Mouse (Mus musculus): ENCODE measurements around the gene Mab21l3. TPM values are rescaled to one million over a fixed set of nuclear protein-coding genes. Genes with fewer than 3 reads are reported as not detected.

The Mab21l3 gene
- polyA plus RNA-seq, 1 experiment from 2014 or later: 0.12 TPM

DNA sequence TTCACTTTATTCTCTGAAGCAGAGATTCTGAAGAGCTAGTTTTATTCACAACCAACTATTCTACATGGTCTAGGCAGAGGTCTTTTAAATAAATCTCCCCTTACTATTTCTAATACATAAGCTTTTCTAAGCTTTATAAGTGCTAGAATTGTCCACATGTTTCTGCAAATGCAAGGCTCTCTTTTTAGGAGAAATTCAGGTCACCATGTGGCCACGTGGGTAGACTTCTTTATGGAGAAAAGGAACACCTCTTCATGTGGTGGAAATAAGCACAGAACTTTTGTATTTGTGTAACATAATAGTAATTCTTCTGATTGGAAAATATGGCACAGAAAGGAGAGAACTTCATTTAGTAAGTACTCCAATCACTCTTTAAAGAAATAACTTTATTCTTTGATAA lies 5.3 kb upstream of the Mab21l3 start:
- Histone ChIP-seq H3K4me2 (replicated peaks; ENCODE audit: low read depth, low read length) (no peak overlapping the region), H3K4me3 (ENCODE audit: low read depth, low read length) (no peak overlapping the region), H3K36me3 (ENCODE audit: insufficient read depth, low read length) (no peaks in the 10 kb centered on the region), H3K27ac (ENCODE audit: low read length) (no peak overlapping the region), H3K4me1 (ENCODE audit: insufficient read depth, low read depth, low read length) (no peaks in the 10 kb centered on the region), H3K27me3 (replicated peaks; ENCODE audit: insufficient read depth, low read length) (no peaks in the 10 kb centered on the region), H3K9ac (replicated peaks; ENCODE audit: low read depth) (no peak overlapping the region), H3K9me3 (ENCODE audit: low read length) (no peaks in the 10 kb centered on the region)
- 64% methylated on average over 1 of the region's 1 CpGs for WGBS
- TF ChIP-seq EP300 (IDR thresholded peaks at IDR 0.05) (no peak), CTCF (IDR thresholded peaks at IDR 0.05) (no peak)
- DNase-seq (ENCODE audit: low spot score): no peak
- no peak for ATAC-seq

- H3K27ac ChIP-seq (ENCODE audit: low read length): no peak overlapping the region
- no peaks in the 10 kb centered on the region for H3K9me3 ChIP-seq (ENCODE audit: low read length)
- no peaks in the 10 kb centered on the region for H3K27me3 ChIP-seq (replicated peaks; ENCODE audit: insufficient read depth, low read length)
- no peak overlapping the region for H3K4me3 ChIP-seq (ENCODE audit: low read depth, low read length)
- TF ChIP-seq EP300 (IDR thresholded peaks at IDR 0.05) (no peak), CTCF (IDR thresholded peaks at IDR 0.05) (no peak)
- no peak overlapping the region for H3K4me2 ChIP-seq (replicated peaks; ENCODE audit: low read depth, low read length)
- WGBS: 59% methylated on average over 6 of the region's 6 CpGs
- no peaks in the 10 kb centered on the region for H3K4me1 ChIP-seq (ENCODE audit: insufficient read depth, low read depth, low read length)
- ATAC-seq (no peak), DNase-seq (ENCODE audit: low spot score) (no peak)
- H3K9ac ChIP-seq (replicated peaks; ENCODE audit: low read depth): no peak overlapping the region
- H3K36me3 ChIP-seq (ENCODE audit: insufficient read depth, low read length): no peaks in the 10 kb centered on the region
Observed at GRCm38 (mm10) chr3:101851363-101851762, 2.6 kb upstream of the Mab21l3 start.

GRCm38 (mm10) chr3:101846096-101846495 lies 2.7 kb downstream of the Mab21l3 start:
- WGBS: 68% methylated on average over 4 of the region's 4 CpGs
- H3K27ac ChIP-seq (ENCODE audit: low read length): no peak overlapping the region
- H3K4me1 ChIP-seq (ENCODE audit: insufficient read depth, low read depth, low read length): no peaks in the 10 kb centered on the region
- H3K9ac ChIP-seq (replicated peaks; ENCODE audit: low read depth): no peak overlapping the region
- DNase-seq (ENCODE audit: low spot score) (no peak), ATAC-seq (no peak)
- no peaks in the 10 kb centered on the region for H3K27me3 ChIP-seq (replicated peaks; ENCODE audit: insufficient read depth, low read length)
- no peak for TF ChIP-seq EP300 (IDR thresholded peaks at IDR 0.05)
- no peak for TF ChIP-seq CTCF (IDR thresholded peaks at IDR 0.05)
- H3K4me2 ChIP-seq (replicated peaks; ENCODE audit: low read depth, low read length): no peak overlapping the region
- H3K4me3 ChIP-seq (ENCODE audit: low read depth, low read length): no peak overlapping the region
- no peaks in the 10 kb centered on the region for H3K9me3 ChIP-seq (ENCODE audit: low read length)
- no peaks in the 10 kb centered on the region for H3K36me3 ChIP-seq (ENCODE audit: insufficient read depth, low read length)

GRCm38 (mm10) chr3:101842372-101843094 lies 6.2 kb downstream of the Mab21l3 start:
- Histone ChIP-seq H3K4me3 (ENCODE audit: low read depth, low read length) (no peak overlapping the region), H3K27me3 (replicated peaks; ENCODE audit: insufficient read depth, low read length) (no peaks in the 10 kb centered on the region), H3K9me3 (ENCODE audit: low read length) (no peaks in the 10 kb centered on the region), H3K4me1 (ENCODE audit: insufficient read depth, low read depth, low read length) (no peaks in the 10 kb centered on the region), H3K36me3 (ENCODE audit: insufficient read depth, low read length) (no peaks in the 10 kb centered on the region), H3K4me2 (replicated peaks; ENCODE audit: low read depth, low read length) (no peak overlapping the region), H3K9ac (replicated peaks; ENCODE audit: low read depth) (no peak overlapping the region), H3K27ac (ENCODE audit: low read length) (no peak overlapping the region)
- DNase-seq (ENCODE audit: low spot score) (no peak), ATAC-seq (no peak)
- WGBS: 63% methylated on average over 7 of the region's 7 CpGs
- no peak for TF ChIP-seq CTCF (IDR thresholded peaks at IDR 0.05)
- no peak for TF ChIP-seq EP300 (IDR thresholded peaks at IDR 0.05)

- Histone ChIP-seq H3K27ac (ENCODE audit: low read length) (no peak overlapping the region), H3K4me1 (ENCODE audit: insufficient read depth, low read depth, low read length) (no peaks in the 10 kb centered on the region), H3K9me3 (ENCODE audit: low read length) (no peaks in the 10 kb centered on the region), H3K4me3 (ENCODE audit: low read depth, low read length) (no peak overlapping the region), H3K36me3 (ENCODE audit: insufficient read depth, low read length) (no peaks in the 10 kb centered on the region), H3K9ac (replicated peaks; ENCODE audit: low read depth) (no peak overlapping the region), H3K4me2 (replicated peaks; ENCODE audit: low read depth, low read length) (no peak overlapping the region), H3K27me3 (replicated peaks; ENCODE audit: insufficient read depth, low read length) (no peaks in the 10 kb centered on the region)
- DNase-seq (ENCODE audit: low spot score) (no peak), ATAC-seq (no peak)
- 86% methylated on average over 9 of the region's 9 CpGs for WGBS
- no peak for TF ChIP-seq EP300 (IDR thresholded peaks at IDR 0.05)
- TF ChIP-seq CTCF (IDR thresholded peaks at IDR 0.05): 0 out of 2 replicates have a peak, but pooled peaks have one; percentile 12
Observed at GRCm38 (mm10) chr3:101839327-101839726, 9.4 kb downstream of the Mab21l3 start.

DNA sequence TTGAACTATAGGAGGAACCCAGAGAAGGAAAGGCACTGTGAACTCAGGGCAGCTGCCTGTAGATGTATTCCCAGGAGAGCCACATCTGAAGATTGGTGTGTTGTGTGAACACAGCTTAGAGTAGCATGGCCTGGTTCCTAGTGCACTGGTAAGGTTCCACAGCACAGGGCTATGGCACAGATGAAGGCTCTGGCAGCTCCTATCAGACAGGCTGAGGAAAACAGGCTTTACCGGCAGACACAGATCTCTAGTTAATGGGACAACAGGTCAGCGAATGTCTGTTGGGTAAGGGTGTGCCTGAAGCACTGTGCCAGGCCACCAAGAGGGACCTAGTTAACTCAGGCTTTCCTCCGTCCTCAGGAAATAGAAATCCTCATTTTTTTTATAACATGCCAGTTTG lies 11.8 kb downstream of the Mab21l3 start:
- no peak overlapping the region for H3K27ac ChIP-seq (ENCODE audit: low read length)
- H3K9me3 ChIP-seq (ENCODE audit: low read length): no peaks in the 10 kb centered on the region
- DNase-seq (ENCODE audit: low spot score): no peak
- ATAC-seq: no peak
- no peak overlapping the region for H3K4me2 ChIP-seq (replicated peaks; ENCODE audit: low read depth, low read length)
- no peak overlapping the region for H3K4me3 ChIP-seq (ENCODE audit: low read depth, low read length)
- 79% methylated on average over 3 of the region's 3 CpGs for WGBS
- H3K9ac ChIP-seq (replicated peaks; ENCODE audit: low read depth): no peak overlapping the region
- no peaks in the 10 kb centered on the region for H3K36me3 ChIP-seq (ENCODE audit: insufficient read depth, low read length)
- H3K27me3 ChIP-seq (replicated peaks; ENCODE audit: insufficient read depth, low read length): no peaks in the 10 kb centered on the region
- H3K4me1 ChIP-seq (ENCODE audit: insufficient read depth, low read depth, low read length): no peaks in the 10 kb centered on the region
- TF ChIP-seq EP300 (IDR thresholded peaks at IDR 0.05) (no peak), CTCF (IDR thresholded peaks at IDR 0.05) (no peak)

All from lung, postnatal 0 days (tissue).